Mouse (Mus musculus) lung, postnatal 0 days (tissue): ENCODE measurements around the gene Pdgfra.
A peak's percentile ranks its signal among the peaks of the same experiment; 100 is the strongest.

Source experiments
- CTCF ChIP-seq: IDR thresholded peaks from 2 replicates; pipeline ENCODE4 v1.5.1; 2016; ENCODE audit warnings: antibody characterized with exemption, mild to moderate bottlenecking
- EP300 ChIP-seq: IDR thresholded peaks from 2 replicates; pipeline ENCODE4 v1.6.1; 2016; ENCODE audit warnings: antibody characterized with exemption, mild to moderate bottlenecking, control low read depth

GRCm38 (mm10) chr5:75151146-75151900 lies 769 bp upstream of the Pdgfra start:
- TF ChIP-seq CTCF = peak; percentile 81
- TF ChIP-seq EP300 = no peak
